Mouse (Mus musculus): Measurements from ENCODE around the gene Adam12. TPM values are rescaled to one million over a fixed set of nuclear protein-coding genes. Genes with fewer than 3 reads are reported as not detected.

Adam12 gene
- polyA plus RNA-seq, 1 experiment from 2014 or later = 6.1 TPM

GRCm38 (mm10) chr7:134144111-134144510 is 87.8 kb downstream of the Adam12 start:
- no peak overlapping the region for H3K27ac ChIP-seq
- H3K9me3 ChIP-seq = no peaks in the 10 kb centered on the region
- no peak overlapping the region for H3K9ac ChIP-seq
- no peaks in the 10 kb centered on the region for H3K36me3 ChIP-seq
- WGBS = 81% methylated on average over 9 of the region's 9 CpGs
- no peak overlapping the region for H3K4me2 ChIP-seq
- peaks cover 2% of the 10 kb centered on the region; the same call in 1 of the 2 replicates for H3K4me1 ChIP-seq
- no peak for ATAC-seq (ENCODE audit: insufficient number of reproducible peaks, insufficient read depth, low FRiP score, low TSS enrichment, low read depth)
- no peak overlapping the region for H3K4me3 ChIP-seq
- H3K27me3 ChIP-seq = no peaks in the 10 kb centered on the region

GRCm38 (mm10) chr7:134139291-134139949 is 92.5 kb downstream of the Adam12 start:
- WGBS = 65% methylated on average over 4 of the region's 4 CpGs
- H3K27ac ChIP-seq = no peak overlapping the region
- no peaks in the 10 kb centered on the region for H3K9me3 ChIP-seq
- no peak overlapping the region for H3K4me3 ChIP-seq
- peaks cover 2% of the 10 kb centered on the region; the same call in 1 of the 2 replicates for H3K4me1 ChIP-seq
- H3K9ac ChIP-seq = no peak overlapping the region
- H3K4me2 ChIP-seq = no peak overlapping the region
- H3K27me3 ChIP-seq = no peaks in the 10 kb centered on the region
- H3K36me3 ChIP-seq = no peaks in the 10 kb centered on the region
- ATAC-seq (ENCODE audit: insufficient number of reproducible peaks, insufficient read depth, low FRiP score, low TSS enrichment, low read depth) = no peak

- Histone ChIP-seq H3K4me3 (no peak overlapping the region), H3K4me1 (0 out of 2 replicates have a peak, but pooled peaks cover 4% of the 10 kb centered on the region), H3K27ac (0 out of 2 replicates have a peak overlapping the region, but pooled peaks have one; percentile 4), H3K27me3 (no peaks in the 10 kb centered on the region), H3K9ac (no peak overlapping the region), H3K36me3 (no peaks in the 10 kb centered on the region), H3K4me2 (no peak overlapping the region), H3K9me3 (no peaks in the 10 kb centered on the region)
- WGBS = 34% methylated on average over 2 of the region's 2 CpGs
- ATAC-seq (ENCODE audit: insufficient number of reproducible peaks, insufficient read depth, low FRiP score, low TSS enrichment, low read depth) = no peak
Observed at GRCm38 (mm10) chr7:134132323-134132722, 99.6 kb downstream of the Adam12 start.

GRCm38 (mm10) chr7:134128087-134128522 is 103.8 kb downstream of the Adam12 start:
- no peaks in the 10 kb centered on the region for H3K9me3 ChIP-seq
- WGBS = 82% methylated on average over 5 of the region's 5 CpGs
- 0 out of 2 replicates have a peak, but pooled peaks cover 4% of the 10 kb centered on the region for H3K4me1 ChIP-seq
- H3K9ac ChIP-seq = no peak overlapping the region
- no peak overlapping the region for H3K4me3 ChIP-seq
- H3K27ac ChIP-seq = no peak overlapping the region
- H3K36me3 ChIP-seq = no peaks in the 10 kb centered on the region
- H3K4me2 ChIP-seq = no peak overlapping the region
- ATAC-seq (ENCODE audit: insufficient number of reproducible peaks, insufficient read depth, low FRiP score, low TSS enrichment, low read depth) = no peak
- no peaks in the 10 kb centered on the region for H3K27me3 ChIP-seq

- no peaks in the 10 kb centered on the region for H3K27me3 ChIP-seq
- no peak overlapping the region for H3K9ac ChIP-seq
- no peak overlapping the region for H3K4me3 ChIP-seq
- H3K36me3 ChIP-seq = no peaks in the 10 kb centered on the region
- peaks cover 4% of the 10 kb centered on the region for H3K4me1 ChIP-seq
- no peaks in the 10 kb centered on the region for H3K9me3 ChIP-seq
- no peak overlapping the region for H3K27ac ChIP-seq
- ATAC-seq (ENCODE audit: insufficient number of reproducible peaks, insufficient read depth, low FRiP score, low TSS enrichment, low read depth) = no peak
- 31% methylated on average over 2 of the region's 2 CpGs for whole genome bisulfite sequencing
- no peak overlapping the region for H3K4me2 ChIP-seq
Observed at GRCm38 (mm10) chr7:134121397-134121796, 110.5 kb downstream of the Adam12 start.

GRCm38 (mm10) chr7:134115438-134115837 is 116.5 kb downstream of the Adam12 start:
- Histone ChIP-seq H3K9me3 (no peaks in the 10 kb centered on the region), H3K4me2 (no peak overlapping the region), H3K27me3 (no peaks in the 10 kb centered on the region), H3K9ac (no peak overlapping the region), H3K27ac (no peak overlapping the region), H3K4me3 (no peak overlapping the region), H3K36me3 (no peaks in the 10 kb centered on the region), H3K4me1 (no peaks in the 10 kb centered on the region)
- no peak for ATAC-seq (ENCODE audit: insufficient number of reproducible peaks, insufficient read depth, low FRiP score, low TSS enrichment, low read depth)
- 80% methylated on average over 8 of the region's 8 CpGs for WGBS

DNA sequence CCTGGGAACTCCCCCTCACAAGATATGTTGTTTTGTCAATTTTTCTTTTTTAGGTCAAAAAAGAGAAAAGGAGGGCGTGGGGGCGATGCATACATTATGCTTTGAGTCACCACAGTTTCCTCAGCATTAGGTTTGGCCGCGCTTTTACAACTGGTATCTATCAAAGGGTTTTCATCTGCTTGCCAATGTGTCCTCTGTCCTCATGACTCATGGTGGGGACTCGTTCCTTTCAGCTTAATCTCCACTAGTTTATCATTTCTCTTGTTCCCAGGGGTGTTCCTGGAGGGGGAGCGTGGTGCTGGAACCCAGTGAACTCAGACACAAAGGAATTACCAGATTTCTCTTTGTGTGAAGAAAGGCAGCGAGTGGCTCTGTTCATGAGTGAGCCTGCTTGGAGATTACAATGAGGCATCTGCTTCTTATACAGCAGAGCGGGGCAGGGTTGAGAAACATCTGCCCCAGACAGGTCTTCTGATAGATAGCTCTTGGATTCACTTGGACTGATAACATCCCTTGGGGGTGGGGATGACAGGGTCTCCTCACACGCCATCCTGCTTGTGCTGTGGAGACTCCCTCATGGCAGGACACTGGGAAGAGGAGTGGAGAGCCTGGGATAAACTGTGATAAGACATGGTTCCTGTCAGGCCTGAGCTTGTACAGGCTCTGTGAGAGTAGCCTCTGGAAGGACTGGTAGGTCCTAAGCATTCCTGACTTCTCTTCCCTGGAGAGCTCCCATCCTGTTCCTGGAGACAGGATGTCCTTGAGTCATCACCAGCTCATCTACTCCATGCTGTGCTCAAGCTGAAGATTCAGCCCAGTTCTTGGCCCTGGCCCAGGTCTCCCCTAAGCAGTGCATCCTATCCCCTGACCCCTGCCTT is 117.4 kb downstream of the Adam12 start:
- no peak for ATAC-seq (ENCODE audit: insufficient number of reproducible peaks, insufficient read depth, low FRiP score, low TSS enrichment, low read depth)

DNA sequence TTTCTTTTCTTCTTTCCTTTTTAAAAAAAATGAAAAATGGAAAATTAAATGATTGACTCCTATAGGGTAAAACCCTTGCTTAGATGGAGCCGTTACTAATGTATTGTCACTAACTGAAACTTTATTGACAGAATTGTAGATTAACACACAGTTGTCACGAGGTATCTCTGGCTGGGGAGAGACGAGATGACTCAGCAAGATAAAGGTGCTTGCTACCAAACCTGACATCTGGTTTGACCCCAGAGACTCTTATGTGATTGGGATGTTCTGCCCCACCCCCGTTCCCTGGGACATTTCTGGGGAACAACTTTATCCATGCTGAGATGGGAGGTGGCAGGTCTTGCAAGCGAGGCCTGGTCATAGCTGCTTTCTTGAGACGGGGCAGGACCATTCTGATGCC is 118.1 kb downstream of the Adam12 start:
- no peaks in the 10 kb centered on the region for H3K36me3 ChIP-seq
- no peaks in the 10 kb centered on the region for H3K4me1 ChIP-seq
- H3K27ac ChIP-seq = no peak overlapping the region
- 77% methylated on average over 6 of the region's 6 CpGs for WGBS
- no peak overlapping the region for H3K4me3 ChIP-seq
- no peak for ATAC-seq (ENCODE audit: insufficient number of reproducible peaks, insufficient read depth, low FRiP score, low TSS enrichment, low read depth)
- H3K27me3 ChIP-seq = no peaks in the 10 kb centered on the region
- H3K9ac ChIP-seq = no peak overlapping the region
- no peak overlapping the region for H3K4me2 ChIP-seq
- no peaks in the 10 kb centered on the region for H3K9me3 ChIP-seq

More for the DNA sequence above, 117.4 kb downstream of the Adam12 start:
- no peaks in the 10 kb centered on the region for H3K4me1 ChIP-seq
- H3K9me3 ChIP-seq = no peaks in the 10 kb centered on the region
- H3K27ac ChIP-seq = no peak overlapping the region
- no peaks in the 10 kb centered on the region for H3K27me3 ChIP-seq
- no peaks in the 10 kb centered on the region for H3K36me3 ChIP-seq
- H3K4me3 ChIP-seq = no peak overlapping the region
- no peak overlapping the region for H3K4me2 ChIP-seq
- no peak overlapping the region for H3K9ac ChIP-seq
- 82% methylated on average over 9 of the region's 9 CpGs for WGBS

DNA sequence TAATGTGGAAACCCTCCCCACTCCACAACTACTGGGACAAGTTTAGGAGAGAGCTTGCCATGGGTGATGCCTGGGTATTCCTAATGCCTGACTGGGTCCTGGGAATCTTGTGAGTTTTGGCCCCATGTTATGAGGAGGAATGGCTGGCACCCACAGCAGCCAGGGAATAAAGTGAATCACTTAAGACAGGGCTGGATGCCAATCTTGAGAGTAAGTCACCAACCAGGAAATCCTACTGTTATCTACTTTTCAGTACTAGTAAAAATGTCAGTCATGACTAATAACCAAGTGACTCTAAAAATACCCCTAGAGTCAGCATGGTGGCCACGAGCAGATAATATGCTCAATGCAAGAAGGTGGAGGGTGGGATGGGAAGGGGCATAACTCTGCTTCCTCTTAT is 121.8 kb downstream of the Adam12 start:
- 82% methylated on average over 1 of the region's 1 CpGs for WGBS
- no peak overlapping the region for H3K4me3 ChIP-seq
- H3K9me3 ChIP-seq = no peaks in the 10 kb centered on the region
- no peak for ATAC-seq (ENCODE audit: insufficient number of reproducible peaks, insufficient read depth, low FRiP score, low TSS enrichment, low read depth)
- H3K4me1 ChIP-seq = no peaks in the 10 kb centered on the region
- H3K9ac ChIP-seq = no peak overlapping the region
- no peaks in the 10 kb centered on the region for H3K27me3 ChIP-seq
- H3K27ac ChIP-seq = no peak overlapping the region
- no peak overlapping the region for H3K4me2 ChIP-seq
- no peaks in the 10 kb centered on the region for H3K36me3 ChIP-seq

DNA sequence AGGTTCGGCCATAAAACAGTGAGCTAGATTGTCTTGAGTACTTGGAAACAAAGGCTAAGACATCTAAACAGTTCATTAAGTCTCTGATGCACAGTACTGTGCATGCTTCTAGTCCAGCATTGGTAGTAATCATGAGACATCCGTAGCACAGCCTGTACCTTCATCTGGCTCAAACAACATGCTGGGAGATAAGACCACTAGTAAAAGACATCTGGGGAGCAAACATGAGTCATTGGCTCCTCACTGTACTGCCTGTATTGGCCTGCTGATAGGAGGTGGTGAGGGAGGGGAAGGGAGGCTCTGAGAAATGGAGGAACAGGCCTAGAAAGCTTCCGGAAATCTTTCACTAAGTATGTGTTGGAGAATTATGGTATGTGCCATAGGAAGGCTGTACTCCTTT is 124.1 kb downstream of the Adam12 start:
- no peaks in the 10 kb centered on the region for H3K9me3 ChIP-seq
- WGBS = 81% methylated on average over 3 of the region's 3 CpGs
- no peak overlapping the region for H3K4me2 ChIP-seq
- H3K27ac ChIP-seq = no peak overlapping the region
- H3K27me3 ChIP-seq = no peaks in the 10 kb centered on the region
- no peak overlapping the region for H3K9ac ChIP-seq
- H3K36me3 ChIP-seq = no peaks in the 10 kb centered on the region
- H3K4me1 ChIP-seq = no peaks in the 10 kb centered on the region
- H3K4me3 ChIP-seq = no peak overlapping the region
- ATAC-seq (ENCODE audit: insufficient number of reproducible peaks, insufficient read depth, low FRiP score, low TSS enrichment, low read depth) = no peak

- H3K4me2 ChIP-seq = no peak overlapping the region
- no peak overlapping the region for H3K9ac ChIP-seq
- 41% methylated on average over 4 of the region's 4 CpGs for WGBS
- H3K36me3 ChIP-seq = no peaks in the 10 kb centered on the region
- H3K27ac ChIP-seq = no peak overlapping the region
- no peak for ATAC-seq (ENCODE audit: insufficient number of reproducible peaks, insufficient read depth, low FRiP score, low TSS enrichment, low read depth)
- peaks cover 8% of the 10 kb centered on the region for H3K4me1 ChIP-seq
- no peak overlapping the region for H3K4me3 ChIP-seq
- no peaks in the 10 kb centered on the region for H3K27me3 ChIP-seq
- no peaks in the 10 kb centered on the region for H3K9me3 ChIP-seq
Observed at GRCm38 (mm10) chr7:134099010-134099409, 132.9 kb downstream of the Adam12 start.

GRCm38 (mm10) chr7:134097861-134098260 is 134.1 kb downstream of the Adam12 start:
- no peaks in the 10 kb centered on the region for H3K27me3 ChIP-seq
- no peak overlapping the region for H3K9ac ChIP-seq
- no peak overlapping the region for H3K27ac ChIP-seq
- no peaks in the 10 kb centered on the region for H3K9me3 ChIP-seq
- 93% methylated on average over 2 of the region's 2 CpGs for WGBS
- H3K4me1 ChIP-seq = peaks cover 17% of the 10 kb centered on the region
- no peak for ATAC-seq (ENCODE audit: insufficient number of reproducible peaks, insufficient read depth, low FRiP score, low TSS enrichment, low read depth)
- H3K4me2 ChIP-seq = no peak overlapping the region
- H3K36me3 ChIP-seq = no peaks in the 10 kb centered on the region
- H3K4me3 ChIP-seq = no peak overlapping the region
